Mouse (Mus musculus) right cerebral cortex, postnatal 4 days (tissue): Measurements from ENCODE around the gene Tnfrsf13b.
"Not testable (repeated sequence)": the region's sequence is repeated elsewhere in the genome, so short reads cannot be mapped to it uniquely, and the experiment has no call there.

Experiments used
- DNase-seq: peaks from one replicate; pipeline ENCODE4 v3.0.0-alpha.2; 2022

Tnfrsf13b gene

GRCm38 (mm10) chr11:61129305-61129704 is 2.8 kb downstream of the Tnfrsf13b start:
- no peak for DNase-seq

DNA sequence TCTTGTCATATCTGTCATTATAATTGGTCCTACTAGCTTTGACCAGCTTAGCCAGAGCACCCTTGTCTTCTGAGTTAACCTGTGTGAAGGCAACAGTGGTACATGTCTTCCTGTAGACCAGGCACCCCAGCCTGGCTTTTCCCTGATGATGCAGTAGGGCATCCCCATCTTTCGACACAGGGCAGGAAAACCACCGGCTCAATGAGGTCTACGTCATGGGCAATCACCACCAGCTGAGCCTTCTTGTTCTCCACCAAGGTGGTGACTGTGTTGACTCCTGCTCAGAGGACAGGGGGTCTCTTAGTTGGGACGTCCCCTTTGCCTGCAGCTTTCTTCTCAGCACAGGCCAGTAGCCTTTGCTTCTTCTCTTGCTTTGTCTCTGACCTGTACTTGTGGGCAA is 4.1 kb downstream of the Tnfrsf13b start:
- DNase-seq = not testable (repeated sequence)

- no peak for DNase-seq
Observed at GRCm38 (mm10) chr11:61132943-61133342, 6.4 kb downstream of the Tnfrsf13b start.

DNA sequence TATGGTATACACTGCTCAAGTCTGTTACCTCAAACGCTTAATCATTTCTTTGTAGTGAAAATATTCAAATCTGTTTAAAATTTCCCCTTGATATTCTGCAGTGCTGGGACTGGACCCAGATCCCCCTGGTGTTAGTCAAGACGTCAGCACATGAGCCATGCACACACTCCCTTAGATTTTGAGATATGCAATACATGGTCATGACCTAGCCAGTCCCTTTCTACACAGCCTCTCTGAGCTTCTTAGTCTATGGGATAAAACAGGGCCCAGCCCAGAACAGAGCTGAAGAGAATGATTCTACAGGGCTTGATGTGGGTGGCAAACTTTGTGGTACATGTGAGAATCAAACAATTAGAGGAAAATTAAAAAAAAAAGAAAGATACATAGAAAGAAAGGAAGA is 15.1 kb downstream of the Tnfrsf13b start:
- DNase-seq = no peak

DNA sequence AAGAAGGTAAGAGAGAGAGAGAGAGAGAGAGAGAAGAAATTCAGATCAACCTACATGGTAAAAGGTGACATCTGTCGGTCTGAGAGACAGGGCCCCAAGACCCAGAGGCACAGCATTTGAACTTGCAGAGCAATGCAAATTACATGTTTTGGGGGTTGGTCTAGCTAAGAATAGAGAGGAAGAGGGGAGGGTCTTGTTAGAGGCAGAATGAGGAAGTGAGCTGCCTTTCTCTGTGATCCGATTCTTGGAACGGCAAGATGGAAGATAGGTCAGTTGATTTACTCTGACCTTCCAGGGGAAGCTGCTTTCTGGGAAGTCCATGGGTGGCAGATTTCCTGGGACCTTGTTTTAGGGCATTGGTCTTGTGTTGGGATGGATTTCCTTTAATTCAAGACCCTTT is 15.7 kb downstream of the Tnfrsf13b start:
- DNase-seq = no peak

- no peak for DNase-seq
Observed at GRCm38 (mm10) chr11:61142941-61143530, 16.5 kb downstream of the Tnfrsf13b start.

DNA sequence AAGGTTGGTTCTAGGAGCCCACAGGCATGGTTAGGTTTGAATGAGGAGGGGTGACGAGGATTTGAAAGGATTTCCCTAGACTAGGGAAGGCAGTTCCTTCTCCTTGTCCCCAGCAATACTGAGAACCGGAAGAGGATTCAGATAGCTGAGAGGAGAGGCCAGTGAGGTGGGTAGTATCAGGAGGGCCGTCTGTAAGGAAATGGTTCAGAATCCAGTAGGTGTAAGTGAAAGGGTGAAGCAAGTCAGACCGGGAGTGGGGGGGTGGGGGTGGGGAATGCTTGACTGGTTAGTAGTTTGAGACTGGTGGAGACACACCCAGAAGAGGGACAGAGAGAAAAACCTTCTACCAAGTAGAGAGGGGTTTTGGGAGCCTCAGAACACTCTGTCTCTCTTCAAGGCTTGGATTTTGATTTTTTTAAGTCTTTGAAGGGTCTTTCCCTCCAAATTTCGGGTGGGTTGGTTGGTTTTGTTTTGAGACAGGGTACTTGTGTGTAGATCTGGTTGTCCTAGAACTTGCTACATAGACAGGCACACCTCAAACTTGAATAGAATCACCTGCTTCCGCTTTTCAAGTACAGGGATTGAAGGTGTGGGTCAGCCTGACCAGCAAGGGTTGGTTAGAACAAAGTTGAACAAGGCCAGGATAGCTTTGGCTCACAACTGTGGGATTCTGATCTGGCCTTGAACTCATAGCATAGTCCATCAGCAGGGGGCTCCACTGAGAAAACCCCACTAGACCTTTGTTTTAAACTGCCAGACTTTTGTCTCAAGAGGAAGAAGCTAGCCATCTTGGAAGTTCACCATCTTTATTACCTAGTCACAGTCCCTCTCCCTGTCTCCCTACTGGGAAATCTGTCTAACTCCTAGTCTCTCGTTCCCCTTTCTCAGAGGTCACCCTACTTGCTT is 17.3 kb downstream of the Tnfrsf13b start:
- no peak for DNase-seq

DNA sequence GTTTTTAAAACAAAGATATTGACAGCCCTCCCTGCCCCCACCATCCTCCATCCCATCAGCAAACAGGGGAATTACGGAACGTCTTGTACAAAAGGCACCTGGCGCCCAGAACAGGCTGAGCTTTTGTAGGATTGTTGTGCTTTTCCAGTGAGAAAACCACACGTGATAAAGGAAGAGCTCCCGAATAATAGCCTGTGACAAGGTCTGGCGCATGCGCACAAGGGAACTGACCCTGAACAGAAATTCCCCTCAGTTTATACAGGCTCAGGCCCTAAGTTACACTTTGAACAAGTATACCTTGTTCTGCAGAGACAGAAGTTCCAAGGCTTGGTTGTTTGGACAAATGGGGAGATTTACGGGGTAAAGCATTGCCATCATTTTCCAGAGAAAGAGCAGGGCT is 19.0 kb downstream of the Tnfrsf13b start:
- no peak for DNase-seq

DNA sequence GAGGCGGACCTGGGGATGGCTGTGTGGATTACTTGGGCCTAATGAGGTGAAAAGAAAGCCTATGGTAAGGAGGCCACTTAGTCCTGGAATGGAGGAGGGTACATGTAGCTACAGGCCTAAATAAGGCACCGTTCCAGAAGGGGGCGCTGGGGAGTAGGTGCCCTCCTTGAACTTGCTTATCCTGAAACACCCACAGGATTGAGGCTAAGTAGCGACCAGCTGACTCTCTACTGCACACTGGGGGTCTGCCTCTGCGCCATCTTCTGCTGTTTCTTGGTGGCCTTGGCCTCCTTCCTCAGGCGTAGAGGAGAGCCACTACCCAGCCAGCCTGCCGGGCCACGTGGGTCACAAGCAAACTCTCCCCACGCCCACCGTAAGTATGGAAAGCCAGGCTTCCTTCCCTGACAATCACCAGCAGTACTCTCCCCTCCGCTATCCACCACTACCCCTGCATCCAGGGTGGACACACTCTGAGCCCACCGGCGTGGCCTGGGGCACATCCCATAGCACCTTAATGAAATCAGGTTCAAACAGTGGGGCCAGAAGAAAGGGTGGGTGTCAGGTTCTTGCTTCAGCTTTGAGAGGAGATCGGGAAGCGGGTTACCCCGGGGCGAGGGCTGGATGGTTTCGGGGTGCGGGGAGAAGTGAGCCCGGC is 20.2 kb downstream of the Tnfrsf13b start:
- no peak for DNase-seq

DNA sequence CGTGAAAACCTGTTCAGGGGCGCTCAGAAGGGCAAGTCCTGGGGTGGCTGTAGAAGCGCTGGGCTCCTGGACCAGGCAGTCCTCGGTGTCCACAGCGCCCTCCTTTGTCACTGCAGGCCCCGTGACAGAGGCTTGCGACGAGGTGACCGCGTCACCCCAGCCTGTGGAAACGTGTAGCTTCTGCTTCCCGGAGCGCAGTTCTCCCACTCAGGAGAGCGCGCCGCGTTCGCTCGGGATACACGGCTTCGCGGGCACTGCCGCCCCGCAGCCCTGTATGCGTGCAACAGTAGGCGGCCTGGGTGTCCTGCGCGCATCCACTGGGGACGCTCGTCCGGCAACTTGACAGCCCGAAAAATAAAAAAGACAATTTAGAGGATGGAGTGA is 20.7 kb downstream of the Tnfrsf13b start:
- peak; percentile 38 for DNase-seq

DNA sequence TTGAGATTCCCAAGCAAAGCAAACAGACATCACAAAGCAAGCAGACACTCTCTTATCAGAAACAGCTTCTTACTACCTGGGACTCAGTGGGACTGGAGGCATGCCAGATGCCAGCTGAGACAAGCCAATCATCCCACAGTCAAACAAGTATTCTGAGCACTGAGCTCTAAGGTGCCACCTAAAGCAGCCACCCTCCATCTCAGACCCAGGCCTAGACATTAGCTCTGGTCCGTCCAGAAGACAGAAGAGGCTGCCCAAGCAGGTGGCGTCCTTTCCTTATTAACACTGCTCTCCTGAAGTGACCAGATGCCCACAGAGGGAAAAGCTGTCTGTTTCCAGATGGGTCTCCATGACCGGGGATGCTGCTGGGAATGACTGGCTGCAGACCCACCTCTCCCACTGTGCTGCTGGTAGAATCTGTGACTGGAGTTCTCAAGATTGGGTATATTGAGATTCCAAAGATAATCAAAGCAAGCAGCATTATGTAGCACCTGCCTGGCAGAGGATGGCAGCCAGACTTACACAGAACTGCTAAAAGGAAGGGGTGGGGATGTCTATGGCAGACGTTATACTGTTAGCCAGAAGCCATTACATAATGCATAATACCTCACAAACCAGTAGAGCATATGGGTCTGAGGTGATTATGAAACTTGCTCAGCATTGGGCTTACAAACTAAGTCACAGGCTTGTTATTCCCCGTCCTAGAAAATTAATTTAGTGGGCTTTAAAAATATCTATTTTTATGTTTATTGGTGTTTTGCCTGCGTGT is 23.9 kb downstream of the Tnfrsf13b start:
- DNase-seq = no peak

- DNase-seq = peak; percentile 36
Observed at GRCm38 (mm10) chr11:61155727-61156126, 29.2 kb downstream of the Tnfrsf13b start.

- DNase-seq = no peak
Observed at GRCm38 (mm10) chr11:61158141-61158540, 31.6 kb downstream of the Tnfrsf13b start.

DNA sequence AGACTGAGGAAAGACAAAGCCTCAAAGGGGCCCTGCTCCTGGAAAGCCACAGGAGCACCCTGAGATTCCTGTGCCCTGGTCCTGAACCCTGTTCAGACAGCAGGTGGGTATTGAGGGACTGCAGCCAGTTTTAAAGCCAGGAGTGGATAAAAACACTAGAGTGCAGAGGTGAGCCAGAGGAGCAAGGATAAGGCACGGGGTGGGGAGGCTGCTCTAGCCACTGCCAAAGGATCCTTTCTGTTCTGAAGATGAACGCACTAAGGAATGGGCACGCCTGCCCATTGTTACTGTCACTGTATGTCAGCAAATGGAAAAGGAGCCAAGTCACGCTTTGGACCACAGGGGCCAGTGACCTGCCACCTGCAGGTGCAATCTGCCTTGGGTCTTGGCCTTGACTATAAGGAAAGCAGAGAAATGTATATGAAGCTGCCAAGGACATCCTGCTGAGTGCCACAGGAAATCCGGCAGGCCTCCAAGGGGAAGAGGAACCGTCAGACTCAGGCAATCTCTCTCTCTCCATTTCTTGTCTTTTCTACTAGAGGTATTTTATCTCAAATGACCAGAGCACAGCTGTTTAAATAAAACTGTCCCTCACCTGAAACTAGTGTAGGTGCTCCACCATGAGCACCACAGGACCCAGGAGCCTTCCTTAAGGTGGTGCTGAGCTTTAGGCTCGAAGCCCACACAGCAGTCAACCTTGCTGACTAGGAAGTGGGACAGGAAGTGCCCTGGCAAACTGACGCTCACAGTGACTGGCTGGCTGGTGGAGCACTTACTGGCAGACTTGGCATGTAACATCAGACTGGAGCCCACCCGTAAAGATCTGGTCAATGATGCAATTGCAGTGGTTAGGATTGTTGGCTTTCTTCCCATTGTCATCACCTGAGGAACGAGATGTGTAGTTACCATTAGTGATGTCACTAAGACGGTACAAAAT is 33.5 kb downstream of the Tnfrsf13b start:
- DNase-seq = no peak

DNA sequence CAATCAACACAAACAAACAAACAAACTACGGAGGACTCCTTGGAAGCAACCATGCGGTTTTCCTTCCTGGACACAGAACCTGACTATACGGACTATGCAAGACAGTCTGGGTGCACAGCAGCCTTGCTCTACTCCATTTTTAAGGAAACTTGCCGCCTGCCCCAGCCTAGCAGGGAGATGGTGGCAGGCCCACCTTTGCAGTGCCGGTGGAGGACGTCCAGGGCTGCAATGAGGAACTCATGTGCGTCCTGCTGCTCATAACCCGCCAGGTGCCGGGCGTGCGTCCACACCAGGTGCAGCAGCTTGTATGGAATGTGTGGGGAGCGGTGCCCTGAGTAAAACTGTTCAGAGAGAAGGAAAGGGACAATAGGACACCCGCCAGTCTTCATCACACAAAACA is 34.6 kb downstream of the Tnfrsf13b start:
- no peak for DNase-seq

DNA sequence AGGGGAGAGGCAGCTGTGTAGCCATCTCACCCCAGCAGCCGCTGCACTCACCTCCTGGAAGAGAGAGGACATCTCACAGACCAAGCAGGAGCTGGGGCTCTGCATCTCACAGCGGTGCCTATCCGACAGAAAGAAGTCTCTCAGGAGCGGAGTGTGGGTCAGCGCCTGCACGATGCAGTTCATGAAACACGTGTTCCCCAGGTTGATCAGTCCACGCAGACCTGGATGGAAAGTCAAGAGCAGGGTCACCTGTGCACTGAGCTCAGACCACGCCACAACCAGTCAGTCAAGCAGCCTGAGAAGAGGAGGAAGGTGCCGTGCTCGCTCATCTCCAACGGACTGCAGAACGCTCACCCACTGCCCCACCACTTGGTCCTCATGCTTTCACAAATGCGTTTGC is 36.2 kb downstream of the Tnfrsf13b start:
- DNase-seq = no peak

GRCm38 (mm10) chr11:61163341-61163740 is 36.8 kb downstream of the Tnfrsf13b start:
- no peak for DNase-seq

- DNase-seq = no peak
Observed at GRCm38 (mm10) chr11:61164366-61164765, 37.8 kb downstream of the Tnfrsf13b start.

DNA sequence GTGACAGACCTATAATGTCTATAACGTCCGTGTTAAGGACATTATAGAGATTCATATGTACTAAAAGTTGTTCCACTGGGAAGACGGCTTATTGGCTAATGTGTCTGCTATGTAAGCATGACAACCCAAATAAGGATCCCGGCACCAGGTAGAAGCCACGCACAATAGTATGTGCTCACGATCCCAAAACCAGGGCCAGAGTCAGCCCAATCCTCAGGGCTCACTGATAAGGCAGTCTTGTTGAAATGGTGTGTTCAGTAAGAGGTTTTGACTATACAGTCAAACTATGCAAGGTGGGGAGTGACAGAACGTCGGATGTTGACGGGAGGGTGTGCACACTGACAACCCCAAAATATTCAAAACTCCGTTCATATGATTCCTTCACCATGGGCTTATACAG is 38.3 kb downstream of the Tnfrsf13b start:
- DNase-seq = no peak

DNA sequence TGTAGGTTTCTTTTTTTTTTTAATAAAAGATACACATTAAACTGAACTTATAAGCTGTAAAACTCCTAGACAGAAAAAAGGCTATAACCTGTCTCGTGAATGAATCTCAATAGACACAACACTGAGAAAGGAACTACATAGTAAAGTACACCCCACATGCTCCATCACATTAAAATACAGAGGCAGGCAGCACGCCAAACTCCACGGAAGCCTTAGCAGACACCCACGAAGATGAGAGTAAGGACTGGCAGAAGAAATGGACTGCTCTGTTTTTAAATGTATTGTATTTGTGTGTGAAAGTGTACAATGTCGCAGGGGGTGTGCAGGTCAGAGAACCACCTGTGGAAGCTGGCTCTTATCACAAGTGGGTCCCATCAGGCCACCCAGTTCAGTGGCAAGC is 43.6 kb downstream of the Tnfrsf13b start:
- no peak for DNase-seq

DNA sequence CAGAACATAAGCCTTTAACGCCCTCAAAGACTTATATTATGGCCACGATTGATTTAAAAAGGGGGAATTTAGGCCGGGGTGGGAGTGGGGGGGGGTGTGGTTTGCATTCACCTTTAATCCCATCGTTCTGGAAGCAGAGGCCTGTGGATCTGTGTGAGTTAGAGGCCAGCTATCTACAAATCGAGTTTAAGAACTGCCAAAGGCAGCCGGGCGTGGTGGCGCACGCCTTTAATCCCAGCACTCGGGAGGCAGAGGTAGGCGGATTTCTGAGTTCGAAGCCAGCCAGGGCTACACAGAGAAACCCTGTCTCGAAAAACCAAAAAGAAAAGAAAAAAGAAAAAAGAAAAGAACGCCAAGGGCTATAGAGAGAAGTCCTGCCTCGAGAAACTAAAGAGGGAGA is 46.9 kb downstream of the Tnfrsf13b start:
- not testable (repeated sequence) for DNase-seq

GRCm38 (mm10) chr11:61174291-61174820 is 47.8 kb downstream of the Tnfrsf13b start:
- DNase-seq = peak; percentile 84
